19 mouse cellular contexts compared by ENCODE assay signal in genomic region chr11:109598778-109599570, GRCm38 (mm10). TPM values are rescaled to one million over a fixed set of nuclear protein-coding genes. Genes with fewer than 3 reads are reported as not detected.
A peak's percentile ranks its signal among the peaks of the same experiment; 100 is the strongest.
DNase-seq lines count a peak whose midpoint lies in the region; ATAC-seq and TF ChIP-seq lines count a peak whose summit lies in the region.
"Had no signal": no experiment of that assay in that cellular context is flagged by ENCODE, and none has a peak within 500 bp of the region (broad histone marks: within the 10 kb centered on the region; RNA-seq: fewer than 3 reads in every experiment).

No protein-coding gene starts in this region.

- no peaks in the 10 kb centered on the region; the same call in 1 of the 2 replicates for H3K36me3 ChIP-seq in forebrain, postnatal 0 days (ENCODE audit: insufficient read depth)
- no peaks in the 10 kb centered on the region for H3K36me3 ChIP-seq in forebrain, embryonic 12.5 days (replicated peaks)
- no peaks in the 10 kb centered on the region for H3K36me3 ChIP-seq in testis, adult 2 months (ENCODE audit: control insufficient read depth, insufficient read depth, low read length)
- peaks cover 9% of the 10 kb centered on the region; the same call in 1 of the 2 replicates for H3K36me3 ChIP-seq in stomach, embryonic 16.5 days (ENCODE audit: control insufficient read depth, insufficient read depth, low read length)
- H3K36me3 ChIP-seq: neural tube, embryonic 15.5 days had no signal

- H3K4me1 ChIP-seq in forebrain, postnatal 0 days (ENCODE audit: insufficient read depth), result no peaks in the 10 kb centered on the region
- H3K4me1 ChIP-seq in forebrain, embryonic 12.5 days, result no peaks in the 10 kb centered on the region
- no peaks in the 10 kb centered on the region for H3K4me1 ChIP-seq in testis, adult 2 months (ENCODE audit: control insufficient read depth, insufficient read depth, low read length)
- peaks cover under 1% of the 10 kb centered on the region for H3K4me1 ChIP-seq in stomach, embryonic 16.5 days (ENCODE audit: control insufficient read depth, insufficient read depth, low read length)
- H3K4me1 ChIP-seq: midbrain, embryonic 12.5 days; neural tube, embryonic 15.5 days had no signal

- peak; percentile 16; the same call in 1 of the 2 replicates for TF ChIP-seq CTCF in forebrain, postnatal 0 days (IDR thresholded peaks at IDR 0.05; ENCODE audit: low read depth)
- peak; percentile 55 for TF ChIP-seq CTCF in layer of hippocampus, adult 2 months (conservative IDR thresholded peaks at IDR 0.05)
- TF ChIP-seq CTCF in testis, adult 2 months (IDR thresholded peaks at IDR 0.05; ENCODE audit: control insufficient read depth, insufficient read depth, insufficient replicate concordance, low read depth, low read length), result 0 out of 2 replicates have a peak, but pooled peaks have one; percentile 9

- no peak overlapping the region for H3K4me2 ChIP-seq in forebrain, postnatal 0 days (ENCODE audit: low read depth)
- no peak overlapping the region for H3K4me2 ChIP-seq in forebrain, embryonic 12.5 days
- no peak overlapping the region for H3K4me2 ChIP-seq in stomach, embryonic 16.5 days (ENCODE audit: low read depth, low read length)
- H3K4me2 ChIP-seq: heart, embryonic 12.5 days; midbrain, embryonic 12.5 days; neural tube, embryonic 15.5 days; stomach, embryonic 15.5 days had no signal

- H3K27me3 ChIP-seq in forebrain, postnatal 0 days (ENCODE audit: insufficient read depth, low read length), result no peaks in the 10 kb centered on the region
- H3K27me3 ChIP-seq in forebrain, embryonic 12.5 days, result no peaks in the 10 kb centered on the region
- H3K27me3 ChIP-seq in testis, adult 2 months (ENCODE audit: control insufficient read depth, insufficient read depth, low read length), result no peaks in the 10 kb centered on the region
- no peaks in the 10 kb centered on the region for H3K27me3 ChIP-seq in stomach, embryonic 16.5 days (ENCODE audit: control insufficient read depth, insufficient read depth, low read length)
- H3K27me3 ChIP-seq: heart, embryonic 12.5 days; midbrain, embryonic 12.5 days; neural tube, embryonic 15.5 days; stomach, embryonic 15.5 days had no signal

- 89% methylated on average over 12 of the region's 12 CpGs for WGBS in forebrain, postnatal 0 days
- WGBS in forebrain, embryonic 12.5 days, result 86% methylated on average over 12 of the region's 12 CpGs
- 82% methylated on average over 12 of the region's 12 CpGs for WGBS in stomach, embryonic 16.5 days

- H3K9me3 ChIP-seq in forebrain, postnatal 0 days (ENCODE audit: low read length), result no peaks in the 10 kb centered on the region
- no peaks in the 10 kb centered on the region for H3K9me3 ChIP-seq in forebrain, embryonic 12.5 days
- H3K9me3 ChIP-seq in stomach, embryonic 16.5 days (replicated peaks; ENCODE audit: control insufficient read depth, low read length), result no peaks in the 10 kb centered on the region
- H3K9me3 ChIP-seq: heart, embryonic 12.5 days; midbrain, embryonic 12.5 days; neural tube, embryonic 15.5 days; stomach, embryonic 15.5 days had no signal

- DNase-seq in forebrain, postnatal 0 days, result no peak
- no peak for DNase-seq in layer of hippocampus, adult 2 months (ENCODE audit: low spot score in 2 of 2)
- no peak for DNase-seq in layer of hippocampus, postnatal 10 days (ENCODE audit: low spot score in 2 of 2)
- no peak for DNase-seq in testis, postnatal 14 days (ENCODE audit: low spot score)
- no peak for DNase-seq in layer of hippocampus, adult 8-10 months (ENCODE audit: low spot score in 2 of 2)
- DNase-seq: adrenal gland, adult 2 months; cerebellum, adult 8-10 months; kidney, postnatal 14 days; left cerebral cortex, postnatal 4 days; retina, postnatal 1 day; spleen, adult 18-20 months had no signal

- no peak overlapping the region for H3K27ac ChIP-seq in forebrain, postnatal 0 days (ENCODE audit: low read depth, low read length)
- no peak overlapping the region for H3K27ac ChIP-seq in forebrain, embryonic 12.5 days
- H3K27ac ChIP-seq in layer of hippocampus, adult 2 months, result no peak overlapping the region
- H3K27ac ChIP-seq in testis, adult 2 months (ENCODE audit: control insufficient read depth, insufficient read depth, low read depth, low read length), result no peak overlapping the region
- H3K27ac ChIP-seq in stomach, embryonic 16.5 days (ENCODE audit: low read length), result no peak overlapping the region
- H3K27ac ChIP-seq: midbrain, embryonic 12.5 days; neural tube, embryonic 15.5 days; stomach, embryonic 15.5 days had no signal

- ATAC-seq in forebrain, postnatal 0 days, result no peak
- no peak for ATAC-seq in forebrain, embryonic 12.5 days (ENCODE audit: low FRiP score)
- ATAC-seq in stomach, embryonic 16.5 days (ENCODE audit: insufficient read depth, low FRiP score), result 0 out of 2 replicates have a peak, but pooled peaks have one; percentile 21
- ATAC-seq: inflammation-experienced regulatory T-cells, adult 6 months had no signal

- H3K9ac ChIP-seq in forebrain, postnatal 0 days, result no peak overlapping the region
- H3K9ac ChIP-seq in forebrain, embryonic 12.5 days, result no peak overlapping the region
- no peak overlapping the region for H3K9ac ChIP-seq in stomach, embryonic 16.5 days (ENCODE audit: low read length)
- H3K9ac ChIP-seq: heart, embryonic 12.5 days; midbrain, embryonic 12.5 days; neural tube, embryonic 15.5 days; stomach, embryonic 15.5 days had no signal

- no peak overlapping the region for H3K4me3 ChIP-seq in forebrain, postnatal 0 days (ENCODE audit: low read depth, low read length)
- H3K4me3 ChIP-seq in forebrain, embryonic 12.5 days (replicated peaks), result no peak overlapping the region
- no peak overlapping the region for H3K4me3 ChIP-seq in layer of hippocampus, adult 2 months
- H3K4me3 ChIP-seq in testis, adult 2 months (ENCODE audit: control insufficient read depth, low read depth, low read length), result no peak overlapping the region
- no peak overlapping the region for H3K4me3 ChIP-seq in stomach, embryonic 16.5 days (replicated peaks; ENCODE audit: low read length)
- H3K4me3 ChIP-seq: heart, embryonic 12.5 days; midbrain, embryonic 12.5 days; neural tube, embryonic 15.5 days; stomach, embryonic 15.5 days had no signal

- no peak for TF ChIP-seq POLR2A in testis, adult 2 months (IDR thresholded peaks at IDR 0.05; ENCODE audit: control insufficient read depth, low read depth, low read length)

RNA-seq across cellular contexts. Expression of gene Wipi1, which starts 12.8 kb away (rescaled TPM):
- total RNA-seq in forebrain, postnatal 0 days (2014; rRNA removed), result 10.8 and 10.9 TPM in 2 replicates
- 11.8 and 16.5 TPM in 2 replicates for polyA plus RNA-seq in forebrain, postnatal 0 days (2015; fragmentation: Nextera tagmentation; extraction: Ambion mirVana)
- 12.9 and 13.6 TPM in 2 replicates for polyA plus RNA-seq in forebrain, embryonic 12.5 days (2016; fragmentation: Nextera tagmentation; extraction: Ambion mirVana)
- total RNA-seq in layer of hippocampus, adult 2 months (2021), result 10 to 100 TPM; 21.6 to 22.2 TPM
- total RNA-seq in layer of hippocampus, postnatal 10 days (2021), result 10 to 100 TPM; 22.0 to 24.3 TPM
- 29.9 and 34.5 TPM in 2 replicates for polyA plus RNA-seq in testis, adult 2 months (2012; rRNA removed)
- polyA plus RNA-seq in stomach, embryonic 16.5 days (2015; fragmentation: Nextera tagmentation; extraction: Ambion mirVana), result 43.2 and 44.8 TPM in 2 replicates
- 10 to 100 TPM; 22.9 to 25.6 (median 23.6) TPM for total RNA-seq in layer of hippocampus, adult 8-10 months (2022)

RNA-seq across cellular contexts. Expression of gene Prkar1a, which starts 50.2 kb away (rescaled TPM):
- total RNA-seq in forebrain, postnatal 0 days (2014; rRNA removed), result 231 and 294 TPM in 2 replicates
- 418 and 468 TPM in 2 replicates for polyA plus RNA-seq in forebrain, postnatal 0 days (2015; fragmentation: Nextera tagmentation; extraction: Ambion mirVana)
- polyA plus RNA-seq in forebrain, embryonic 12.5 days (2016; fragmentation: Nextera tagmentation; extraction: Ambion mirVana), result 413 and 445 TPM in 2 replicates
- total RNA-seq in layer of hippocampus, adult 2 months (2021), result 100 to 1,000 TPM; 522 to 554 TPM
- 100 to 1,000 TPM; 414 to 447 TPM for total RNA-seq in layer of hippocampus, postnatal 10 days (2021)
- 68.7 and 74.1 TPM in 2 replicates for polyA plus RNA-seq in testis, adult 2 months (2012; rRNA removed)
- 303 and 305 TPM in 2 replicates for polyA plus RNA-seq in stomach, embryonic 16.5 days (2015; fragmentation: Nextera tagmentation; extraction: Ambion mirVana)
- total RNA-seq in layer of hippocampus, adult 8-10 months (2022), result 100 to 1,000 TPM; 539 to 574 (median 549) TPM
